Mouse (Mus musculus) kidney, postnatal 4 days (tissue): ENCODE measurements at regions not wholly inside any gene's neighbourhood (a gene's known extent, or its start where the extent isn't known, plus 50 kb on each side); places are given as distances from the start of the nearest gene placed in this dataset.

ENCODE experiments used
- DNase-seq, 2 experiments: peaks; one replicate each; pipeline ENCODE4 v3.0.0; 2021; ENCODE audit warnings: mixed read lengths in 2 of 2

- no peak for DNase-seq
Measured at GRCm38 (mm10) chr4:107736866-107737265, 52.8 kb upstream of the Dmrtb1 start.

GRCm38 (mm10) chr4:107737907-107738306 lies 53.9 kb upstream of the Dmrtb1 start:
- DNase-seq: peak; percentile 88

- no peak for DNase-seq
Measured at GRCm38 (mm10) chr4:107738776-107739175, 54.7 kb upstream of the Dmrtb1 start.

- DNase-seq: no peak
Measured at GRCm38 (mm10) chr4:107739789-107740405, 55.9 kb upstream of the Dmrtb1 start.

- DNase-seq: no peak
Measured at GRCm38 (mm10) chr4:107743646-107744045, 58.4 kb upstream of the Lrp8 start.

GRCm38 (mm10) chr4:107746366-107746765 lies 55.7 kb upstream of the Lrp8 start:
- DNase-seq: no peak

GRCm38 (mm10) chr4:107746923-107747431 lies 55.1 kb upstream of the Lrp8 start:
- DNase-seq: no peak

GRCm38 (mm10) chr4:107747454-107747853 lies 54.6 kb upstream of the Lrp8 start:
- DNase-seq: no peak

- DNase-seq: no peak
Measured at GRCm38 (mm10) chr4:107747907-107748628, 54.0 kb upstream of the Lrp8 start.

GRCm38 (mm10) chr4:107749045-107749444 lies 53.0 kb upstream of the Lrp8 start:
- no peak for DNase-seq

GRCm38 (mm10) chr4:107750017-107750416 lies 52.0 kb upstream of the Lrp8 start:
- DNase-seq: peak; percentile 27 to 29
